Mouse (Mus musculus) lung, postnatal 0 days (tissue): ENCODE data around the gene Map4k2.

Experiments
- CTCF ChIP-seq: IDR thresholded peaks from 2 replicates; pipeline ENCODE4 v1.5.1; 2016; ENCODE audit warnings: antibody characterized with exemption, mild to moderate bottlenecking
- EP300 ChIP-seq: IDR thresholded peaks from 2 replicates; pipeline ENCODE4 v1.6.1; 2016; ENCODE audit warnings: antibody characterized with exemption, mild to moderate bottlenecking, control low read depth

DNA sequence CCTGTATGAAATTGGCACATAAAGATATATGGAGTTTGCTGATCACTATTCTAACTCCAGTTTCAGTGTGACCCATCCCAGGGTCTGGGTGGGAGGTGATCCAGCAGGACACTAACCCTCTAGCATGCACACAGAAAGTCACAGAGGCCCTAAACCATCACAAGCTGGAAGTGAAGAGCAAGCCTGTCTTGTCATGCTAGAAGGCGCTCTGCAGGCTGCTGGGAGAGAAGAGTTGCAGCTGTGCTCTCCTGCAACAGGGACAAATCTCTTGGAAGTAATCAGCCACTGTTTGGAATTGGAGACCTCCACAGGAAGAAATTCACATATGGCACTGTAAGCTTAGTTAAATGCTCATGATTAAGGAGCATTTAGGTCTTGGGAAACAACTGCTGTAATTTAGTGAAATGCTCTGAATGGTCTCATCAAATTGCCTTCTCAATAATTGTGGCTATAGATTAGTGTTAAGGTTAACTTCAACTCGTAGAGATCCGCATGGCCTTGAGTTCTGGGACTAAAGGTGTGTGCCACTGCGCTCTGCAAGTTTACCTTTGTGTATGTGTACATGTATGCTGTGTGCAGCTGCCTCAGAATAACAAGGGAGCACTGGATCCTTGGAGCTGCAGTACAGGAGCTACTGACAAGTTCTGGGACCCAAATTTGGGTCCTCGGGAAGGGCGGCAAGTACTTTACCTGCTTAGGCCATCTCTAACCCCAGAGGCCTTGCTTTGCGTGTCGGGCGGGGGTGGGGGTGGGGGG lies 39.7 kb downstream of the Map4k2 start:
- TF ChIP-seq CTCF (0 out of 2 replicates have a peak, but pooled peaks have one; percentile 18), EP300 (no peak)
